Mouse (Mus musculus) stomach, postnatal 0 days (tissue): ENCODE data around the gene C1qtnf1.

ENCODE experiments used
- CTCF ChIP-seq: IDR thresholded peaks from 2 replicates; pipeline ENCODE4 v1.5.1; 2016; ENCODE audit warnings: antibody characterized with exemption, low read depth, mild to moderate bottlenecking, moderate library complexity
- EP300 ChIP-seq: optimal IDR thresholded peaks from 2 replicates; pipeline ENCODE3; 2016; ENCODE audit warnings: antibody characterized with exemption

- TF ChIP-seq CTCF, result no peak; the same call in 1 of the 2 replicates
- no peak for TF ChIP-seq EP300
Observed at GRCm38 (mm10) chr11:118411271-118411670, 16.7 kb upstream of the C1qtnf1 start.
